Mouse (Mus musculus) bone marrow, adult 2 months (tissue): ENCODE data around the gene Mab21l1.

Source experiments
- CTCF ChIP-seq: fragments of 200-500 bp; IDR thresholded peaks from 2 replicates; pipeline ENCODE4 v1.5.1; 2011; ENCODE audit warnings: low read length, control low read depth; ENCODE audit not compliant: control insufficient read depth, insufficient read depth
- POLR2A ChIP-seq: fragments of 200-500 bp; IDR thresholded peaks from 2 replicates; pipeline ENCODE4 v1.6.1; 2011; ENCODE audit warnings: low read depth, mild to moderate bottlenecking, control low read depth, low read length, borderline replicate concordance; ENCODE audit not compliant: control insufficient read depth

GRCm38 (mm10) chr3:55819598-55819997 lies 37.3 kb downstream of the Mab21l1 start:
- TF ChIP-seq POLR2A (no peak), CTCF (no peak)
